Mouse (Mus musculus) CD4-positive, CD25-positive, alpha-beta regulatory T cell, adult 4 months (primary cell): ENCODE data around the gene Hpf1. TPM values are rescaled to one million over a fixed set of nuclear protein-coding genes. Genes with fewer than 3 reads are reported as not detected.

Experiments used
- ATAC-seq: one replicate; pipeline ENCODE4 v1.8.0; 2017
- polyA plus RNA-seq, 2 experiments: library from polyadenylated mRNA; unstranded; fragments of 100-300 nt; shearing (Covaris generic); gene quantifications; one replicate each; pipeline ENCODE4 v1.2.1; 2017

Gene Hpf1
- 10 to 100 TPM; 45.2 to 48.8 TPM for polyA plus RNA-seq

DNA sequence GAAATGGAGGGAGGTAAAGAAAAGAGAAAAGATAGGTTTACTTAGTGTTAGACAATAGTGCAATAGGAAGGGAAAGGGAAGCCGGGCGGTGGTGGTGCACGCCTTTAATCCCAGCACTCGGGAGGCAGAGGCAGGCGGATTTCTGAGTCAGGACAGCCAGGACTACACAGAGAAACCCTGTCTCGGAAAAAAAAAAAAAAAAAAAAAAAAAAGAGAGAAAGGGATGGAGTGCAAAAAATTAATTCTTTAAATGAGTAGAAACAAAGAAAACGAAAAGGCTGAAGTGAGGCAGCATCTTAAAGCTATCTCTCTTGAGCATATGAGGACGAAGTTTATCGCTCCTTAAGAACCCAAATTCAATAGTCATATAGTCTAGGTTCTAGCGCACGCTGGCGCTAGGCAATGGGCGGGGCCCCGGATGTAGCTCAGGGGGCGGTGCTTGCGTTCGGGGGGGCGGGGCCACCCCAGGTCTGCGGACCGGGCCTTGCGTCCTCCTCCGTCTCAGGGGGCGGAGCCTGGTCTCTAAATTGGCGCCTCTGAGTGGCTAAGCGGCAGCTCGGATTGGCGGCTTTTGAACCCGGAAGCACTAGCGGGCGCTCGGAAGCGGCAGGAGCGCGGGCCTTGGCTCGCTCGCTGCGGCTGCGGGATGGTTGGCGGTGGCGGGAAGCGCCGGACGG is at the start of gene Hpf1:
Hpf1 (plus strand) TSS at position 576 of the 677 bp plus-strand sequence.
- peak; percentile 98 for ATAC-seq

DNA sequence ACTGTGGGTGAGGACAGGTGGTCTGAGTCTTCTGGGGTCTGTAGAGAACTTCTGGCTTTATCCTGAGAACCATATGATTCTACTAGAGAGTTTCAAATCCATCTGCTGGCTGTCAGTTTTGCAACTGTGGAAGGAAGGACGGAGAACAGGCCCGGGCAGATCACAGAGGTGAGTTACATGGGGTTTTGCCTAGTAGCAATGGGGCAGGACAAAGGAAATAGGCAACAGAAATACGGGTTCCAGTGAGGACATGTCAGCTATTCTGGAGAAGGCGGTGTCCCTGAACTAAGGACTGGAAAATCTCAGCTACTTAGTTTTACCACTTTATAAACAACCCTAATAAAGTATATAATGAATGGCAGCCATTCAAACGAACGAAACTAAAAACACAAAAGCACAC is 47.8 kb upstream of the Hpf1 start:
- ATAC-seq, result no peak

GRCm38 (mm10) chr8:60857559-60857958 is 32.7 kb upstream of the Hpf1 start:
- no peak for ATAC-seq

DNA sequence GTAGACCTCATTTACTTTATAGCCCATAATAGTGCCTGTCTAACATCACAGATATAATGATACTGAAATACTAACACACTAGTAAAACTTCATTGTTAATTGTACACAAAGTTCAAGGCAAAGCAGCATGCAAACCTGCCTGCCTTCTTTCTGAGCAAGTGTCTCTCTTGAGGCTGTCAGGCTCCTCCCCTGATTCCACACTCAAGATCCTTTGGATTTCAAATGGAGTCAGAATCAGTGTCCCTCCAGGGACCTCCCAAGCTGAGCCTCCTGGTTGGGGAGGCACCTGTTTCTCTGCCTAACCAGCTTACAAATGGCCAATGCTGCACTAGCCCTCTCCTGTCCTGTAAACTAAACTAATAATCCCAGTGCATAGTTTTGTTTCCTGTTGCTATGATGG is 32.1 kb upstream of the Hpf1 start:
- no peak for ATAC-seq

DNA sequence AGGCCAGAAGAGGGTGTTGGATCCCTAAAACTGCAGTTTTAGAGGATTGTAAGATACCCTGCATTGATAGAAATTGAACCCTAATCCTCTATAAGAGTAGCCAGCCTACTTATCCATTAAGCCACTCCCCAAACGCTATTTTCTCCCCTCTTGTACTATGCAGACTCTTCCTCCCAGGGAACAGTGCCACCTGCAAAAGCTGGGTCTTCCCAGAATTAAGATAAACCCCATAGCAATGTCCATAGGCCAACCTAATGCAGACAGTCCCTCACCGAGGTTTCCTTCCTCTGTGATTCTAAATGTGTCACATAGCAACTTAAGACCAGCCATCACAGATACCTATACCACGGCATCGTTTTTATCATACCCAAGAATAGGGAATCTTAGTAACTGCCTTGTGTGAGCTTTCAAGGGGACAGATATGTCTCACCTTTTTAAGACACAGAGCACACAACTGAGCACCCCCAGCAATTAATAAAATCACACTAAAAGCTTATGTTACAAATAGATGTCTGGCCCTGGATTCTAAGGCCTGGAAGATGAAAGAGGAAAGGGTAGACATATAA is 31.2 kb upstream of the Hpf1 start:
- no peak for ATAC-seq

GRCm38 (mm10) chr8:60859605-60860004 is 30.6 kb upstream of the Hpf1 start:
- ATAC-seq, result no peak

- no peak for ATAC-seq
Measured at GRCm38 (mm10) chr8:60860749-60861148, 29.5 kb upstream of the Hpf1 start.

DNA sequence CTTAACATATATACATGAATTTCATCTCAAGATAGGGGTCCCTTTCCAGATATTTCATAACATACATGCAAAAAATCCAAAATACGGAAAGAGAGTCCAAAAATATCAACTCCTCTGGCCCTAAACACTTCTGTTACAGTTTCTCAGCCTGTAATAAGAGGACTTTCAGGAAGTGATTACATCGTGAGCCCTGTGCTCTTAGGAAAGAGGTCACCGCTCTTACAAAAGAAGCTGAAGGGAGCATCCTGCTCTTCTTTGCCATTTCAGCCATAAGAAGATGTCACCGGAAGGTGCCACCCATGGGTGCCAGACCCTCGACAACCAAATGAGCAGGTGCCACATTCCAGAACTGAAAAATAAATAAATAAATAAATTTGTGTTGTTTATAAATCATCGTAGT is 28.4 kb upstream of the Hpf1 start:
- ATAC-seq, result no peak

DNA sequence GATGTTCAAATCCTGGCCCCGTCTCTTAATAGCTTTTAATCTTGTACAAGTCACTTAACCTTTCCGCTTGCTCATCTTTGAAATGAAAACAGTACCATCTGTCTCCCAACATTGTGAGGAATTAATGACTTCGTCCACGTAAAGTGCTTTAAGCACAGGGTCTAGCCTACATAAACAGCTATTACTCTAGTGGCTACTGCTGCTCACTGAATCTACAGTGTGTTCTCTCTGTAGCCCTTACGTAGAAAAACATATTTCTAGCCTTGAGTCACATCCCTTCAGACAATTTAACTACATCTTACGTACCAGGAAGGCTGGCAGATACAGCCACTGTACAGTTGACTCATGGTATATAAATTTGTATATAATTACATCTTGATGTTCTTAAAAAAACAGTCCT is 25.3 kb upstream of the Hpf1 start:
- ATAC-seq, result no peak

DNA sequence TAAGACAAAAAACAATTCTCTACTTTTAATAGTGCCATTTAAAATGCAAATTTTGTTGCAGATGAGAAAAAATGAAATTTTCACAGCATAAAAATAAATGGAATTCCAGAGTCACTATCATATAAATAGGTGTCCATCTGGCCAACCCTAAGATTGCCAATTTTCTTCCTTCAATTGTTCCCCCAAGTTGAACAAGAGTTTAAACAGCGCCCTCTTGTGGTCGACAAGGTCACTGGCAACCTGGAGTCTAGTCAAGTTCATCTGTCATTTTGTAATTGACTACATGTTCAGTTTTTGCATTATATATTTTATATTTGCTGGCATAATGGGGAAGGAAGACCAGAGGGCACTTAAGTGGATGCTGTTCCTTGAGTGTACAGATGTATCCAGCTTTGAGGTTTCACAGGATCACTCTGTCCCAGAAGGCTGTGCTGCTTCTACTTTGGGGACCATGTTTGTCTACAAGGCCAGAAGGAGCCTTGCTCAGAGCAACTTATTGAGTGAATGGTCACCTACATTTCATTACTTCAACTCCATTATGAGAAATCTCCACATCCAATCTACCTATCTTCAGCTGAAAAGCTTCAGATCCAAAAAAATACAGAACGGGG is 24.6 kb upstream of the Hpf1 start:
- ATAC-seq, result no peak

- no peak for ATAC-seq
Measured at GRCm38 (mm10) chr8:60867468-60868115, 22.6 kb upstream of the Hpf1 start.

- ATAC-seq, result no peak
Measured at GRCm38 (mm10) chr8:60868236-60868965, 21.8 kb upstream of the Hpf1 start.

DNA sequence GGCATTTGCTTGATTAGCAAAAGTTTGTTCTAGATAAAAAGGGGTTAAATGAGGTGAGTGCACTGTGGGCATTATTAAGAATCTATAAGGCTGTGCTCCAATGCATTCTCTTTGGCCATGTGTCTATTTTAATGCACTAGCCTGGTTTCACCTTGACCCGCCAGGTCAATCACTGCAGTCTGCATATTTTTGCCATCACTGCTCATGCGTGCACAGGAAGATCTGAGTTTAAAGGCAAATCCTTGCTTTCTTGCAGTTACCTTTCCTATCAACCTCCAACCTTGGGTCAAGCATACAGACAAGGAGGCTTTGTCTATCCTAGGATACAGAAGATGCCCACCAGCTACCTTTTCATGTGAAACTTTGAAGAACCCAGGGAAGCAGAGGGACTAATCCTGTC is 20.5 kb upstream of the Hpf1 start:
- ATAC-seq, result no peak

GRCm38 (mm10) chr8:60870231-60871193 is 19.7 kb upstream of the Hpf1 start:
- no peak for ATAC-seq

DNA sequence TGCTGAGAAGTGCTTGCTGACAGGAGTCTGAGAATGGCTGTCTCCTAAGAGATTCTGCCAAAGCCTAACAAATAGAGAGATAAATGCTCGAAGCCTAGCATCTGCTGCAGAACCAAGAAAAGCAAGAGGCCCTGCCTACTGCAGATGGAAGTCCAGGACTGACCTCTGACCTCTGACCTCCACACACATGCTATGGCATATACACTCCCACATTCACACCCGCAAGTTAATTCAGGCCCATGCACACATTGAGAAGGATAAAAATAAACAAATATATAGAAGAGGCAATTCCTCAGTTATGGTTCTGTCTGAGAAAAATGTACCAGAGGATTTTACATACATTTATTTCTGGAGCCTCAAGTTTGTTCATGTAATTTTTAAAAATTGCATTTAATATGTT is 11.6 kb upstream of the Hpf1 start:
- no peak for ATAC-seq

DNA sequence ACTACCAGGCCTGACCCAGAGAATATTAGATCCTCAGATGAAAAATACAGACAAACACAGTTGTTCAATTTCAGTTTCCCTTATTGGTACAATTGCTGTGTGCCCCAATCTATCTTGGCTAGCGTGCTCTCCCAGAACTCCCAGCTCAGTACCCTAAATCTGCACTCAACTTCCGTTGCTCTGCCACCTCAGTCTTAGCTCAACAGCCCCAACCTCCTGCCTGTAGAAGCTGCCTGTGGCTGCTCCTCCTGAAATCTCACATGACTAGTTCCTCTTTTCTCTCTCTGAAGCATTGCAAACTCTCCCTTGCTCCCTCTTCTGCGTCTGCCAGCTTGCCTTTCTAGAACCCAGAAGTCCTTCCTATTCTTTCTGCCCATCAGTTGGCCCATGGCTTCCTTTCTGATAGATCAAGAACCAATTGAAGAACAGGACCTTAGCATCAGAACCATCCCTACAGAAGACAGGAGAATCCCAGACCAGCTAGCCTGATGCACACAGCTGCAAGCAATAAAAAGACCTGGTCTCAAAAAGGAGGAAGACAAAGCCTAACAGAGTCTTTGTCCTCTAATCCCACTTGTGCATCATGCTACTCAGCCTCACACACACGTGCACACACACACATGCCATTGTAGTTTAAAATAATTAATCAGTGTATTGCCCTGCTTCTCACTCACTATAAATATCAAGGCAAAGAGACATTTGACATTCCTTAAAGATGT is 6.6 kb upstream of the Hpf1 start:
- ATAC-seq, result no peak

DNA sequence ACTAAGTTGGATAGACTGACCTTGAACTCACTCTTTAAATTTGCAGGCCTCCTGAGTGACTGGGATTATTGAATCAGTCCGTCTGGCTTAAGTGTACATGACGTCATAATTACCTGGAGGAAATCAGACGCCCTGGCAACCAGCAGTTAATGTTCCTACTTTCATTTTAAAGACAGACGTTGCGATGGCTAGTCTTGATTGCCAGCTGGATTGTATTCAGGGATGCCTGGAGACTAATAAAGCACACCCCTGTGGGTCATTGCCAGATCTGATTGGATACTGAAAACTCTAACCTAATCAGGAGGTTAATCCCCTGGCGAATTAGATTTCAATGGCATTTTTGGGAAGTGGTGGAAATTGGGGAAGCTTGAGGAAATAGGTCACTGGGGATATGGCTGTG is 3.5 kb upstream of the Hpf1 start:
- no peak for ATAC-seq

- ATAC-seq, result no peak
Measured at GRCm38 (mm10) chr8:60889131-60889842, 931 bp upstream of the Hpf1 start.

- no peak for ATAC-seq
Measured at GRCm38 (mm10) chr8:60890520-60890874, 279 bp downstream of the Hpf1 start.

DNA sequence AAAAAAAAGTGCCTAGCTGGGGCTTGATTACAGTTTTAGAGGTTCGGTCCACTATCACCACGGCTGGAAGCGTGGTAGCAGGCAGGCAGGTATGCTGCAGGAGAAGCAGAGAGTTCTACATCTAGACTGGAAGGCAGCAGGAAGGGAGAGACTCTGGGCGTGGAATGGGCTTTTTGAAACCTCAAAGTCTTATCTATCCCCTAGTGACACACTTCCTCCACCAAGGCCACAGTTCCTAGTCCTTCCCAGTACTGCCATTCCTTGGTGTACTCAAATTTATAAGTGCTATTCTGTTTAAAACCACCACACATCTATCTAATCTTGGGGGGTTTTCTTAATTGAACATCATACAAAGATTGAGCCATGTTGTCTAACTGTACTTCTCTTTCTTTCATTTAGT is 1.5 kb downstream of the Hpf1 start:
- no peak for ATAC-seq

DNA sequence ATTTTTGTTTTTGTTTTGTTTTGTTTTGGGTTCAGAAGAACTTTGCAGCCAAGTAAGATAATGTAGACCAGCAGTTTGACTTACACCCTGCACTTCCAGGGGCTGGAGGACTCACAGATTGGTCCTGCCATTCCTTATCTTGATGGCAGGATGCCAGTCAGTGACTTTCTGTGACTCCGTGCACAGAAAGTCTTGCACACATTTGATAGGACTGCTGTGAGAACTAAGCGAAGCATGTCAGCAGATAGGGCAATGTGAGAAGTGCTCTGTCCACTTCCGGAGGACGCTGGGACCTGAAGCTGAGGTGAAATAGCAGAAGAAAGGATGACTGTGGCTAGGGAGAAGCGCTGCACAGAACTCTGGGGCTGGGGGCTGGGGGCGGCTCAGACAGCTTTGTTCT is 5.7 kb downstream of the Hpf1 start:
- no peak for ATAC-seq
